Mouse (Mus musculus) embryonic facial prominence, embryonic 14.5 days (tissue): ENCODE results near the gene Gm20479. TPM values are rescaled to one million over a fixed set of nuclear protein-coding genes. Genes with fewer than 3 reads are reported as not detected.
A peak's percentile ranks its signal among the peaks of the same experiment; 100 is the strongest.

Source experiments
- ATAC-seq: fragments of 200-750 bp; cut with Nextera tagmentation; 2 replicates; pipeline ENCODE4 v1.8.0; 2017; ENCODE audit warnings: low read depth, moderate number of reproducible peaks, moderate TSS enrichment
- DNase-seq: peaks from one replicate; pipeline ENCODE4 v3.0.0-alpha.2; 2015; ENCODE audit warnings: low spot score
- H3K27ac ChIP-seq: fragments of 300-500 bp; sonication (generic); replicated peaks from 2 replicates; pipeline ENCODE4 v1.5.1; 2014; ENCODE audit warnings: low read depth, mild to moderate bottlenecking, low read length, moderate library complexity
- H3K27me3 ChIP-seq: fragments of 300-500 bp; sonication (generic); replicated peaks from 2 replicates; pipeline ENCODE4 v1.6.1; 2014; ENCODE audit warnings: low read length; ENCODE audit not compliant: control insufficient read depth, insufficient read depth
- H3K36me3 ChIP-seq: fragments of 300-500 bp; sonication (generic); 2 replicates; pipeline ENCODE4 v1.6.1; 2014; ENCODE audit warnings: low read length, mixed read lengths; ENCODE audit not compliant: control insufficient read depth, insufficient read depth
- H3K4me1 ChIP-seq: fragments of 300-500 bp; sonication (generic); 2 replicates; pipeline ENCODE4 v1.6.1; 2014; ENCODE audit warnings: antibody characterized with exemption, low read length; ENCODE audit not compliant: control insufficient read depth, insufficient read depth
- H3K4me2 ChIP-seq: fragments of 300-500 bp; sonication (generic); 2 replicates; pipeline ENCODE4 v1.6.1; 2014; ENCODE audit warnings: low read depth, mild to moderate bottlenecking, low read length, moderate library complexity, mixed read lengths
- H3K4me3 ChIP-seq: fragments of 300-500 bp; sonication (generic); 2 replicates; pipeline ENCODE4 v1.5.1; 2014; ENCODE audit warnings: low read depth, mild to moderate bottlenecking, low read length
- H3K9ac ChIP-seq: fragments of 300-500 bp; sonication (generic); 2 replicates; pipeline ENCODE4 v1.6.1; 2014; ENCODE audit warnings: low read depth, mild to moderate bottlenecking, low read length, moderate library complexity, mixed read lengths
- H3K9me3 ChIP-seq: fragments of 300-500 bp; sonication (generic); 2 replicates; pipeline ENCODE4 v1.6.1; 2016; ENCODE audit warnings: low read length; ENCODE audit not compliant: control insufficient read depth
- WGBS: fragments of 180-500 bp; shearing (Covaris S2); extraction: QIAGEN DNeasy Blood & Tissue Kit; methylation state at CpG from one replicate; pipeline ENCODE4 v1.1.7; 2014; 5-methylcytosine and 5-hydroxymethylcytosine counted together
- polyA plus RNA-seq: library from polyadenylated mRNA; unstranded; fragments of >200 nt; fragmentation: Nextera tagmentation; extraction: Ambion mirVana; gene quantifications from 2 replicates; pipeline ENCODE4 v1.2.1, GENCODE M21; 2014

Gm20479 gene
- polyA plus RNA-seq, 1 experiment from 2014 or later, result not detected

- Histone ChIP-seq H3K9ac (no peak overlapping the region), H3K27ac (no peak overlapping the region), H3K4me3 (peak overlapping the region; percentile 53), H3K9me3 (no peaks in the 10 kb centered on the region), H3K4me2 (peak overlapping the region; percentile 81), H3K36me3 (no peaks in the 10 kb centered on the region), H3K4me1 (no peaks in the 10 kb centered on the region; the same call in 1 of the 2 replicates), H3K27me3 (peaks cover 69% of the 10 kb centered on the region)
- WGBS, result 2% methylated on average over 21 of the region's 22 CpGs
- no peak for DNase-seq
- no peak for ATAC-seq
Observed at GRCm38 (mm10) chr7:27395521-27396183, 38.4 kb upstream of the Gm20479 start.

DNA sequence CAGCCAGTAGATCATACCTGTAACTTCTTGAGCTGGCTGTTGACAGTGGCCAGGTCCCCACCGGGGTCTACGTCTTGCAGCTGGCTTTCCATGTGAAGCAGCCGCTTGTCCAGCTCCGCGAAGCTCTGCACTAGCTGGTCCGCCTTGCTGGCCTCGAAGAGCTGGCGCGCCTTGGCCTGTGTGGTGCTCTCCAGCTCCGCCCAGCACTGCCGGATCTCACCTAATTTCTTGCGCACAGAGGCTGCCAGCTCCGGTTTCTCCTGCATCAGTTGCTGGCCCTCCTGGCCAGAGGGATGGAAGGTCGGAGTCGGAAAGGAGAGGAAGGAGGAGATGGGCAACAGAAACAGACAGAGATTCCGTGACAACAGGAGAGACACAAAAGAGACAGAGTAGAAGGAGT is 34.2 kb upstream of the Gm20479 start:
- H3K27ac ChIP-seq, result no peak overlapping the region
- H3K36me3 ChIP-seq, result no peaks in the 10 kb centered on the region
- 44% methylated on average over 16 of the region's 16 CpGs for WGBS
- H3K4me3 ChIP-seq, result no peak overlapping the region
- H3K4me1 ChIP-seq, result no peaks in the 10 kb centered on the region
- H3K27me3 ChIP-seq, result peaks cover 49% of the 10 kb centered on the region
- no peak for DNase-seq
- no peak overlapping the region for H3K9ac ChIP-seq
- no peaks in the 10 kb centered on the region for H3K9me3 ChIP-seq
- no peak for ATAC-seq
- H3K4me2 ChIP-seq, result no peak overlapping the region

DNA sequence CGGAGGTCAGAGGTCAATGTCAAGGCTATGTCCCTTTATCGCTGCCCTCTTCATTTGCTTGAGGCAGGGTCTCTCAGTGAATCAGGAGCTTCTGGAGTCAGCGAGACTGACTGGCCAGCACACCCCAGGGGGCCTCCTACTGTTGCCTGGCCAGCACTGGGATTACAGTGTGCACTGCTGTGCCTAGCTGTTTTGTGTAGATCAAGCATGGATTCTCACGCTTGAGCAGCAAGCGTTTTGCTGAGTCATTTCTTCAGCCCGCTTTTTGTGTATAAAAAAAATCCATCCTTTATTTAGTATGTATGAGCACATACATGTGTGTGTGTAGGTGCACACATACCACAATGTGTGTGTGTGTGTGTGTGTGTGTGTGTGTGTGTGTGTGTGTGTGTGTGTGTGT is 32.0 kb upstream of the Gm20479 start:
- WGBS, result 71% methylated on average over 6 of the region's 6 CpGs
- H3K27me3 ChIP-seq, result peaks cover 27% of the 10 kb centered on the region
- no peak overlapping the region for H3K4me2 ChIP-seq

GRCm38 (mm10) chr7:27384731-27385130 is 27.5 kb upstream of the Gm20479 start:
- ATAC-seq, result no peak
- 27% methylated on average over 4 of the region's 4 CpGs for WGBS
- Histone ChIP-seq H3K9ac (no peak overlapping the region), H3K4me3 (no peak overlapping the region), H3K4me2 (no peak overlapping the region), H3K9me3 (no peaks in the 10 kb centered on the region), H3K27me3 (no peaks in the 10 kb centered on the region), H3K4me1 (0 out of 2 replicates have a peak, but pooled peaks cover under 1% of the 10 kb centered on the region), H3K27ac (no peak overlapping the region), H3K36me3 (no peaks in the 10 kb centered on the region)
- peak; percentile 56 for DNase-seq

More for the DNA sequence above, 32.0 kb upstream of the Gm20479 start:
- Histone ChIP-seq H3K36me3 (no peaks in the 10 kb centered on the region), H3K4me1 (no peaks in the 10 kb centered on the region), H3K9ac (no peak overlapping the region), H3K9me3 (no peaks in the 10 kb centered on the region), H3K27ac (no peak overlapping the region), H3K4me3 (no peak overlapping the region)
- ATAC-seq, result no peak
- no peak for DNase-seq

DNA sequence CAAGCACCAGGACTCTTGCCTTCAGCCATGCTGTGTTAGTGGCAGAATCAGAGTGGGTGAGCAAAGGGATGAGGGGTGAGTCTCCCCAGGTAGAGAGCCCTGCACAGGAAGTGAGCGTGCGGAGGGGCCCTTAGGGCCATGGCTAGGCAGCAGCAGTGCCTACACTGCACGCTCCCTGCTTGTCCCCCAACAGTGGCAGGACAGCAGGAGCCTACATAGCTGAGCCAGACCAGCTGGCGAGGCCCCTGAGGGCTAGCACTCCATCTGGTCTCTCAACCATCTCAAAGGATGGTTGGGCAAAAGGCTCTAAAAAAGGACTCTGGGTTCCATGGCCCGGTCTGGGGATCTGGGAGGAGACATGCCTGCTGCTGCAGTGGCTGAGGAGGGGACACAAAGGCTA is 26.9 kb upstream of the Gm20479 start:
- Histone ChIP-seq H3K9ac (no peak overlapping the region), H3K27me3 (no peaks in the 10 kb centered on the region), H3K4me1 (peaks cover 5% of the 10 kb centered on the region; the same call in 1 of the 2 replicates), H3K9me3 (no peaks in the 10 kb centered on the region), H3K36me3 (no peaks in the 10 kb centered on the region), H3K27ac (no peak overlapping the region), H3K4me2 (no peak overlapping the region), H3K4me3 (no peak overlapping the region)
- ATAC-seq (no peak), DNase-seq (no peak)
- WGBS, result 69% methylated on average over 5 of the region's 5 CpGs

- WGBS, result 75% methylated on average over 1 of the region's 1 CpGs
- no peak for DNase-seq
Observed at GRCm38 (mm10) chr7:27383233-27383632, 26.0 kb upstream of the Gm20479 start.

DNA sequence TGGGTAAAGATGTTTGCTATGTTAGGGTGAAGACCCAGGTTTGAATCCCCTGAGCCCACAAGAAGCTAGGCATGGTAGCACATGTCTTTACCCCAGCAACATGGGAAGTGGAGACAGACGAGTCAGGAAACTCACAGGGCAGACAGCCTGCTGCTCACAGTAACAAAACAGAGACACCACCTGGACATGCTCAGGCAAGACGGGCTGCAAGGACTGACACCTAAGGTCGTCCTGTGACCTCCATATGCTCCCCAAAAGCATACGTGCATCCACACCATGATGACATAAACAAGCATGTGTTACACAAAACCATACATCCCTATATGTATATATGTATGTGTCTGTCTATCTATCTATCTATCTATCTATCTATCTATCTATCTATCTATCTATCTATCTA is 24.3 kb upstream of the Gm20479 start:
- no peak for DNase-seq
- no peak overlapping the region for H3K4me2 ChIP-seq
- no peak overlapping the region for H3K27ac ChIP-seq
- peaks cover 14% of the 10 kb centered on the region for H3K27me3 ChIP-seq
- no peak overlapping the region for H3K9ac ChIP-seq
- H3K9me3 ChIP-seq, result peaks cover 2% of the 10 kb centered on the region; the same call in 1 of the 2 replicates
- 50% methylated on average over 4 of the region's 4 CpGs for WGBS
- H3K4me3 ChIP-seq, result no peak overlapping the region
- H3K36me3 ChIP-seq, result no peaks in the 10 kb centered on the region
- no peak for ATAC-seq
- H3K4me1 ChIP-seq, result peaks cover 5% of the 10 kb centered on the region; the same call in 1 of the 2 replicates

More at GRCm38 (mm10) chr7:27383233-27383632, 26.0 kb upstream of the Gm20479 start:
- Histone ChIP-seq H3K36me3 (no peaks in the 10 kb centered on the region), H3K27ac (no peak overlapping the region), H3K9ac (no peak overlapping the region), H3K4me3 (no peak overlapping the region), H3K27me3 (no peaks in the 10 kb centered on the region), H3K4me2 (no peak overlapping the region), H3K4me1 (peaks cover 5% of the 10 kb centered on the region; the same call in 1 of the 2 replicates), H3K9me3 (no peaks in the 10 kb centered on the region)
- ATAC-seq, result no peak

- Histone ChIP-seq H3K4me1 (peaks cover 5% of the 10 kb centered on the region; the same call in 1 of the 2 replicates), H3K9me3 (peaks cover 5% of the 10 kb centered on the region; the same call in 1 of the 2 replicates), H3K36me3 (no peaks in the 10 kb centered on the region), H3K27ac (no peak overlapping the region; the same call in 1 of the 2 replicates), H3K4me2 (no peak overlapping the region), H3K27me3 (peaks cover 19% of the 10 kb centered on the region), H3K9ac (no peak overlapping the region), H3K4me3 (no peak overlapping the region)
- 20% methylated on average over 1 of the region's 1 CpGs for WGBS
- DNase-seq, result no peak
- no peak for ATAC-seq
Observed at GRCm38 (mm10) chr7:27381009-27381408, 23.8 kb upstream of the Gm20479 start.

GRCm38 (mm10) chr7:27379836-27380235 is 22.6 kb upstream of the Gm20479 start:
- Histone ChIP-seq H3K27ac (0 out of 2 replicates have a peak overlapping the region, but pooled peaks have one; percentile 29), H3K9ac (no peak overlapping the region), H3K4me3 (no peak overlapping the region), H3K9me3 (peaks cover 5% of the 10 kb centered on the region; the same call in 1 of the 2 replicates), H3K36me3 (no peaks in the 10 kb centered on the region), H3K4me1 (peaks cover 5% of the 10 kb centered on the region; the same call in 1 of the 2 replicates), H3K27me3 (peaks cover 30% of the 10 kb centered on the region), H3K4me2 (peak overlapping the region; percentile 16; the same call in 1 of the 2 replicates)
- DNase-seq, result peak; percentile 76
- WGBS, result 39% methylated on average over 6 of the region's 6 CpGs
- no peak for ATAC-seq
